Mouse (Mus musculus) common myeloid progenitor, adult 5-6 weeks (primary cell): ENCODE data around the gene A630023A22Rik. TPM values are rescaled to one million over a fixed set of nuclear protein-coding genes. Genes with fewer than 3 reads are reported as not detected.

Experiments
- ATAC-seq: replicated peaks from 2 replicates; pipeline ENCODE4 v1.8.0; 2016; ENCODE audit warnings: low read depth, mild to moderate bottlenecking, moderate TSS enrichment, inconsistent platforms; ENCODE audit not compliant: poor library complexity, severe bottlenecking
- total RNA-seq: library from RNA; stranded (forward); fragments of 200-1000, 187-1606 nt; gene quantifications from 2 replicates; pipeline ENCODE4 v1.2.3, GENCODE M21; 2017

Gene A630023A22Rik
- total RNA-seq, 1 experiment from 2014 or later, result not detected

GRCm38 (mm10) chr14:34089796-34090195 lies 12.8 kb downstream of the A630023A22Rik start:
- ATAC-seq, result no peak

GRCm38 (mm10) chr14:34087856-34088398 lies 14.6 kb downstream of the A630023A22Rik start:
- ATAC-seq, result no peak

- no peak for ATAC-seq
Observed at GRCm38 (mm10) chr14:34086806-34087205, 15.7 kb downstream of the A630023A22Rik start.

GRCm38 (mm10) chr14:34085731-34086130 lies 16.8 kb downstream of the A630023A22Rik start, which contains the start of gene Anxa8:
Anxa8 (plus strand) TSS chr14:34085981.
- ATAC-seq, result no peak

- peak; percentile 97 for ATAC-seq
Observed at GRCm38 (mm10) chr14:34080321-34080997, 22.1 kb downstream of the A630023A22Rik start.

- ATAC-seq, result no peak
Observed at GRCm38 (mm10) chr14:34078293-34078692, 24.3 kb downstream of the A630023A22Rik start.

- no peak for ATAC-seq
Observed at GRCm38 (mm10) chr14:34077222-34077621, 25.3 kb downstream of the A630023A22Rik start.

GRCm38 (mm10) chr14:34075346-34075745 lies 27.2 kb downstream of the A630023A22Rik start:
- ATAC-seq, result no peak

GRCm38 (mm10) chr14:34071665-34072064 lies 30.9 kb downstream of the A630023A22Rik start:
- ATAC-seq, result no peak

- ATAC-seq, result no peak
Observed at GRCm38 (mm10) chr14:34052516-34052915, 50.0 kb downstream of the A630023A22Rik start, which contains the start of gene Antxrl. Antxrl (plus strand) TSS chr14:34052707.

GRCm38 (mm10) chr14:34050101-34050779 lies 52.3 kb downstream of the A630023A22Rik start:
- ATAC-seq, result no peak

- ATAC-seq, result no peak
Observed at GRCm38 (mm10) chr14:34043341-34043740, 59.2 kb downstream of the A630023A22Rik start.

- no peak for ATAC-seq
Observed at GRCm38 (mm10) chr14:34041241-34041640, 61.3 kb downstream of the A630023A22Rik start.

GRCm38 (mm10) chr14:34033841-34034610 lies 68.5 kb downstream of the A630023A22Rik start:
- no peak for ATAC-seq

GRCm38 (mm10) chr14:34026710-34027109 lies 75.8 kb downstream of the A630023A22Rik start:
- no peak for ATAC-seq

- no peak for ATAC-seq
Observed at GRCm38 (mm10) chr14:34016938-34017337, 85.6 kb downstream of the A630023A22Rik start.

- ATAC-seq, result no peak
Observed at GRCm38 (mm10) chr14:34016381-34016780, 86.2 kb downstream of the A630023A22Rik start, which contains the start of gene Gm5460. Gm5460 (plus strand) TSS chr14:34016758.

- ATAC-seq, result no peak
Observed at GRCm38 (mm10) chr14:34015063-34015462, 87.5 kb downstream of the A630023A22Rik start, which contains the start of gene Gm30083. Gm30083 (minus strand) TSS chr14:34015182.

GRCm38 (mm10) chr14:34002358-34002757 lies 100.2 kb downstream of the A630023A22Rik start:
- no peak for ATAC-seq

GRCm38 (mm10) chr14:34001445-34001844 lies 101.1 kb downstream of the A630023A22Rik start:
- no peak for ATAC-seq
